Mouse (Mus musculus) hindbrain, embryonic 14.5 days (tissue): ENCODE measurements at regions not wholly inside any gene's neighbourhood (a gene's known extent, or its start where the extent isn't known, plus 50 kb on each side); places are given as distances from the start of the nearest gene placed in this dataset.
"Not testable (repeated sequence)": the region's sequence is repeated elsewhere in the genome, so short reads cannot be mapped to it uniquely, and the experiment has no call there.

ENCODE experiments used
- ATAC-seq: fragments of 200-750 bp; cut with Nextera tagmentation; 2 replicates; pipeline ENCODE4 v1.8.0; 2017; ENCODE audit warnings: moderate number of reproducible peaks, mild to moderate bottlenecking, moderate TSS enrichment, moderate library complexity; ENCODE audit not compliant: low FRiP score
- DNase-seq: peaks from one replicate; pipeline ENCODE4 v3.0.0-alpha.2; 2015; ENCODE audit warnings: low spot score
- H3K27ac ChIP-seq: fragments of 300-500 bp; sonication (generic); 2 replicates; pipeline ENCODE4 v1.5.1; 2014; ENCODE audit warnings: mild to moderate bottlenecking, moderate library complexity
- H3K27me3 ChIP-seq: fragments of 300-500 bp; sonication (generic); 2 replicates; pipeline ENCODE4 v1.6.1; 2014; ENCODE audit warnings: mild to moderate bottlenecking, low read length, mixed read lengths; ENCODE audit not compliant: control insufficient read depth, insufficient read depth
- H3K36me3 ChIP-seq: fragments of 300-500 bp; sonication (generic); replicated peaks from 2 replicates; pipeline ENCODE4 v1.6.1; 2014; ENCODE audit not compliant: control insufficient read depth, insufficient read depth
- H3K4me1 ChIP-seq: fragments of 300-500 bp; sonication (generic); replicated peaks from 2 replicates; pipeline ENCODE4 v1.6.1; 2014; ENCODE audit warnings: antibody characterized with exemption, low read length, mixed read lengths; ENCODE audit not compliant: control insufficient read depth, insufficient read depth
- H3K4me2 ChIP-seq: fragments of 300-500 bp; sonication (generic); replicated peaks from 2 replicates; pipeline ENCODE4 v1.6.1; 2014; ENCODE audit warnings: mild to moderate bottlenecking, moderate library complexity
- H3K4me3 ChIP-seq: fragments of 300-500 bp; sonication (generic); replicated peaks from 2 replicates; pipeline ENCODE4 v1.5.1; 2014; ENCODE audit warnings: mild to moderate bottlenecking, low read length
- H3K9ac ChIP-seq: fragments of 300-500 bp; sonication (generic); 2 replicates; pipeline ENCODE4 v1.6.1; 2014
- H3K9me3 ChIP-seq: fragments of 300-500 bp; sonication (generic); 2 replicates; pipeline ENCODE4 v1.6.1; 2016; ENCODE audit warnings: low read length; ENCODE audit not compliant: control insufficient read depth
- WGBS: fragments of 180-500 bp; shearing (Covaris S2); extraction: QIAGEN DNeasy Blood & Tissue Kit; methylation state at CpG from one replicate; pipeline ENCODE4 v1.1.7; 2014; 5-methylcytosine and 5-hydroxymethylcytosine counted together

GRCm38 (mm10) chr1:64463715-64464290, 68.6 kb upstream of the Creb1 start:
- Histone ChIP-seq H3K9me3 (no peaks in the 10 kb centered on the region), H3K4me2 (no peak overlapping the region), H3K4me3 (no peak overlapping the region), H3K9ac (no peak overlapping the region), H3K27me3 (no peaks in the 10 kb centered on the region), H3K36me3 (no peaks in the 10 kb centered on the region), H3K27ac (no peak overlapping the region), H3K4me1 (no peaks in the 10 kb centered on the region)
- DNase-seq (no peak), ATAC-seq (no peak)
- 80% methylated on average over 5 of the region's 5 CpGs for WGBS

- H3K9ac ChIP-seq, H3K9me3 ChIP-seq, H3K4me3 ChIP-seq, H3K4me1 ChIP-seq, H3K4me2 ChIP-seq, ATAC-seq, H3K36me3 ChIP-seq, H3K27ac ChIP-seq, DNase-seq, H3K27me3 ChIP-seq: not testable (repeated sequence)
- 94% methylated on average over 6 of the region's 6 CpGs for WGBS
Measured at GRCm38 (mm10) chr1:64461616-64462015, 70.8 kb upstream of the Creb1 start.

GRCm38 (mm10) chr1:64457872-64458271, 74.6 kb upstream of the Creb1 start:
- Histone ChIP-seq H3K9me3 (no peaks in the 10 kb centered on the region), H3K27ac (no peak overlapping the region), H3K27me3 (no peaks in the 10 kb centered on the region), H3K36me3 (no peaks in the 10 kb centered on the region), H3K4me2 (no peak overlapping the region), H3K9ac (no peak overlapping the region), H3K4me1 (no peaks in the 10 kb centered on the region), H3K4me3 (no peak overlapping the region)
- DNase-seq (no peak), ATAC-seq (no peak)
- WGBS, result 77% methylated on average over 5 of the region's 5 CpGs

- H3K9ac ChIP-seq, result no peak overlapping the region
- no peak overlapping the region for H3K4me3 ChIP-seq
- WGBS, result 80% methylated on average over 3 of the region's 3 CpGs
Measured at GRCm38 (mm10) chr1:64449141-64449540, 83.3 kb upstream of the Creb1 start.

GRCm38 (mm10) chr1:64448090-64448489, 84.4 kb upstream of the Creb1 start:
- Histone ChIP-seq H3K9me3 (no peaks in the 10 kb centered on the region), H3K36me3 (no peaks in the 10 kb centered on the region), H3K4me1 (peaks cover 24% of the 10 kb centered on the region), H3K27ac (no peak overlapping the region), H3K4me2 (no peak overlapping the region), H3K4me3 (no peak overlapping the region), H3K27me3 (no peaks in the 10 kb centered on the region), H3K9ac (no peak overlapping the region)
- DNase-seq (peak; percentile 94), ATAC-seq (no peak)
- WGBS, result under 1% methylated on average over 5 of the region's 5 CpGs

More at GRCm38 (mm10) chr1:64449141-64449540, 83.3 kb upstream of the Creb1 start:
- Histone ChIP-seq H3K9me3 (no peaks in the 10 kb centered on the region), H3K4me2 (no peak overlapping the region), H3K27ac (no peak overlapping the region), H3K36me3 (no peaks in the 10 kb centered on the region), H3K27me3 (no peaks in the 10 kb centered on the region), H3K4me1 (peaks cover 24% of the 10 kb centered on the region)
- ATAC-seq (no peak), DNase-seq (no peak)

- ATAC-seq, result no peak
- Histone ChIP-seq H3K4me3 (no peak overlapping the region), H3K9ac (no peak overlapping the region), H3K36me3 (no peaks in the 10 kb centered on the region), H3K27me3 (no peaks in the 10 kb centered on the region), H3K27ac (no peak overlapping the region), H3K9me3 (no peaks in the 10 kb centered on the region), H3K4me2 (no peak overlapping the region), H3K4me1 (peaks cover 28% of the 10 kb centered on the region)
- WGBS, result 34% methylated on average over 4 of the region's 4 CpGs
- no peak for DNase-seq
Measured at GRCm38 (mm10) chr1:64446492-64446891, 86.0 kb upstream of the Creb1 start.

GRCm38 (mm10) chr1:64445919-64446318, 86.5 kb upstream of the Creb1 start:
- ATAC-seq (peak; percentile 91), DNase-seq (peak; percentile 91)
- Histone ChIP-seq H3K4me2 (peak overlapping the region; percentile 35), H3K4me3 (no peak overlapping the region), H3K9ac (peak overlapping the region; percentile 46; the same call in 1 of the 2 replicates), H3K9me3 (no peaks in the 10 kb centered on the region), H3K4me1 (peaks cover 28% of the 10 kb centered on the region), H3K27me3 (no peaks in the 10 kb centered on the region), H3K27ac (peak overlapping the region; percentile 77), H3K36me3 (no peaks in the 10 kb centered on the region)
- WGBS, result 1% methylated on average over 13 of the region's 13 CpGs

GRCm38 (mm10) chr1:64443436-64443835, 89.0 kb upstream of the Creb1 start:
- Histone ChIP-seq H3K4me3 (no peak overlapping the region), H3K27me3 (no peaks in the 10 kb centered on the region), H3K4me1 (peaks cover 28% of the 10 kb centered on the region), H3K36me3 (no peaks in the 10 kb centered on the region), H3K9me3 (no peaks in the 10 kb centered on the region), H3K9ac (no peak overlapping the region), H3K27ac (no peak overlapping the region), H3K4me2 (no peak overlapping the region)
- DNase-seq (no peak), ATAC-seq (no peak)
- 85% methylated on average over 6 of the region's 6 CpGs for WGBS

- 51% methylated on average over 9 of the region's 9 CpGs for WGBS
- no peaks in the 10 kb centered on the region for H3K27me3 ChIP-seq
- no peak overlapping the region for H3K4me3 ChIP-seq
- no peak overlapping the region for H3K9ac ChIP-seq
- H3K27ac ChIP-seq, result no peak overlapping the region
- H3K9me3 ChIP-seq, result no peaks in the 10 kb centered on the region
- DNase-seq (peak; percentile 63), ATAC-seq (no peak)
- no peak overlapping the region for H3K4me2 ChIP-seq
- H3K4me1 ChIP-seq, result peaks cover 25% of the 10 kb centered on the region
- H3K36me3 ChIP-seq, result no peaks in the 10 kb centered on the region
Measured at GRCm38 (mm10) chr1:64442179-64442874, 90.1 kb upstream of the Creb1 start.
